Mouse (Mus musculus) forebrain, embryonic 11.5 days (tissue): ENCODE results near the gene Rgs10. TPM values are rescaled to one million over a fixed set of nuclear protein-coding genes. Genes with fewer than 3 reads are reported as not detected.

Source experiments
- ATAC-seq: fragments of 200-750 bp; cut with Nextera tagmentation; replicated peaks from 2 replicates; pipeline ENCODE4 v1.8.0; 2017; ENCODE audit warnings: moderate TSS enrichment; ENCODE audit not compliant: low FRiP score
- DNase-seq: peaks from one replicate; pipeline ENCODE4 v3.0.0-alpha.2; 2017; ENCODE audit warnings: low spot score
- H3K27ac ChIP-seq: fragments of 300-500 bp; sonication (generic); 2 replicates; pipeline ENCODE4 v1.5.1; 2014; ENCODE audit warnings: low read depth, low read length
- H3K27me3 ChIP-seq: fragments of 300-500 bp; sonication (generic); 2 replicates; pipeline ENCODE4 v1.6.1; 2014; ENCODE audit warnings: mild to moderate bottlenecking, low read length, mixed read lengths; ENCODE audit not compliant: control insufficient read depth, insufficient read depth
- H3K36me3 ChIP-seq: fragments of 300-500 bp; sonication (generic); 2 replicates; pipeline ENCODE4 v1.6.1; 2014; ENCODE audit warnings: mild to moderate bottlenecking, low read length, moderate library complexity, mixed read lengths; ENCODE audit not compliant: control insufficient read depth, insufficient read depth
- H3K4me1 ChIP-seq: fragments of 300-500 bp; sonication (generic); replicated peaks from 2 replicates; pipeline ENCODE4 v1.6.1; 2014; ENCODE audit warnings: low read length, mixed read lengths; ENCODE audit not compliant: control insufficient read depth, insufficient read depth
- H3K4me2 ChIP-seq: fragments of 300-500 bp; sonication (generic); 2 replicates; pipeline ENCODE4 v1.6.1; 2014; ENCODE audit warnings: low read depth, mild to moderate bottlenecking, low read length, moderate library complexity, mixed read lengths; ENCODE audit not compliant: severe bottlenecking
- H3K4me3 ChIP-seq: fragments of 300-500 bp; sonication (generic); 2 replicates; pipeline ENCODE4 v1.5.1; 2014; ENCODE audit warnings: low read depth, low read length
- H3K9ac ChIP-seq: fragments of 300-500 bp; sonication (generic); 2 replicates; pipeline ENCODE4 v1.6.1; 2014; ENCODE audit warnings: low read length
- H3K9me3 ChIP-seq: fragments of 300-500 bp; sonication (generic); 2 replicates; pipeline ENCODE4 v1.6.1; 2016; ENCODE audit warnings: low read length, mixed read lengths; ENCODE audit not compliant: control insufficient read depth
- WGBS: fragments of 180-500 bp; shearing (Covaris S2); extraction: QIAGEN DNeasy Blood & Tissue Kit; methylation state at CpG from one replicate; pipeline ENCODE4 v1.1.7; 2014; 5-methylcytosine and 5-hydroxymethylcytosine counted together
- polyA plus RNA-seq: library from polyadenylated mRNA; unstranded; fragments of >200 nt; fragmentation: Nextera tagmentation; extraction: Ambion mirVana; gene quantifications from 2 replicates; pipeline ENCODE4 v1.2.1, GENCODE M21; 2014

The Rgs10 gene
- polyA plus RNA-seq, 1 experiment from 2014 or later, result 6.6 TPM

- no peak overlapping the region for H3K4me2 ChIP-seq
- no peak overlapping the region for H3K9ac ChIP-seq
- H3K4me3 ChIP-seq, result no peak overlapping the region
- DNase-seq (peak; percentile 24), ATAC-seq (no peak)
- no peaks in the 10 kb centered on the region for H3K27me3 ChIP-seq
- no peaks in the 10 kb centered on the region for H3K4me1 ChIP-seq
- no peaks in the 10 kb centered on the region for H3K36me3 ChIP-seq
- no peak overlapping the region for H3K27ac ChIP-seq
- WGBS, result 75% methylated on average over 9 of the region's 9 CpGs
- no peaks in the 10 kb centered on the region for H3K9me3 ChIP-seq
Measured at GRCm38 (mm10) chr7:128330981-128331380, 87.6 kb downstream of the Rgs10 start.

DNA sequence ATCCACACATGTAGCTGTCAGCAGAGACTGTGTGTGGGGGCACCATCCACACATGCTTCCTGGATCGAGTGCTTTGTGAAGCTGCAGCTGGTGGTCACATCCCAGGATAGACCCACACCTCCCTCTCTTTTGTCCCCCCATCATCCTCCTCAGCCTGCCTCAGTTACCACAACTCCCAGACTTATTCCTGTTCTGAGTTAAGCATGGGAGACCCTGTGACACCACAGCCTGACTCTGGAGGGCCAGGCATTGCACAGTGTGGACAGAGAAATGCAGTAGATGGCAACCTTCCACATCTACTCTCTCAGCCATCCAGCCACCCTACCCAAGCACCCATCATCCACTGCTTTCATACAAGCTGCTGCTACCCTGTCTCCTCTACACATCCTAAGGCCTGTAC is 93.6 kb downstream of the Rgs10 start:
- DNase-seq, result no peak
- no peak overlapping the region for H3K27ac ChIP-seq
- H3K9ac ChIP-seq, result no peak overlapping the region
- H3K4me3 ChIP-seq, result no peak overlapping the region
- no peaks in the 10 kb centered on the region for H3K27me3 ChIP-seq
- H3K4me1 ChIP-seq, result no peaks in the 10 kb centered on the region
- no peak overlapping the region for H3K4me2 ChIP-seq
- no peaks in the 10 kb centered on the region for H3K36me3 ChIP-seq
- ATAC-seq, result no peak
- WGBS, result 67% methylated on average over 1 of the region's 1 CpGs
- H3K9me3 ChIP-seq, result no peaks in the 10 kb centered on the region

Other genes with a start within 250 kb of the Rgs10 start
- not detected in 2 replicates for gene Cox6a2, start 212.4 kb downstream of the Rgs10 start, polyA plus RNA-seq
- 11.8 and 13.3 TPM in 2 replicates for gene Armc5, start 181.4 kb downstream of the Rgs10 start, polyA plus RNA-seq
- gene 9130023H24Rik, start 180.7 kb downstream of the Rgs10 start, polyA plus RNA-seq, result 13.2 and 13.3 TPM in 2 replicates
- 34.1 and 35.5 TPM in 2 replicates for gene Tgfb1i1, start 171.9 kb downstream of the Rgs10 start, polyA plus RNA-seq
- 0.35 TPM in 1 of 2 replicates, not detected in the other for gene Slc5a2, start 153.1 kb downstream of the Rgs10 start, polyA plus RNA-seq
- gene BC017158, start 120.6 kb downstream of the Rgs10 start, polyA plus RNA-seq, result 23.8 and 24.9 TPM in 2 replicates
- gene Tial1, start 43.0 kb upstream of the Rgs10 start, polyA plus RNA-seq, result 37.9 and 48.2 TPM in 2 replicates
- 5.2 and 5.7 TPM in 2 replicates for gene Bag3, start 104.9 kb upstream of the Rgs10 start, polyA plus RNA-seq
- gene Inpp5f, start 192.6 kb upstream of the Rgs10 start, polyA plus RNA-seq, result 97.4 and 98.4 TPM in 2 replicates